Mouse (Mus musculus): ENCODE data around the gene Sult1a1. TPM values are rescaled to one million over a fixed set of nuclear protein-coding genes. Genes with fewer than 3 reads are reported as not detected.
A peak's percentile ranks its signal among the peaks of the same experiment; 100 is the strongest.

Sult1a1 gene
- total RNA-seq (2017): 8.2 and 17.1 TPM in 2 replicates

- peak; percentile 31 to 32; a peak in 2 of 4 replicates for ATAC-seq (replicated peaks in 1 of 2; ENCODE audit: insufficient read depth in 1 of 2, low FRiP score in 2 of 2, low TSS enrichment in 1 of 2, low read depth in 1 of 2, poor library complexity in 2 of 2, severe bottlenecking in 2 of 2)
Observed at GRCm38 (mm10) chr7:126676207-126676606, at the start of gene Sult1a1. Gene Sult1a1 (minus strand): TSS chr7:126676432.

GRCm38 (mm10) chr7:126725667-126726066 is 49.4 kb upstream of the Sult1a1 start:
- no peak; a peak in 1 of 4 replicates for ATAC-seq (replicated peaks in 1 of 2; ENCODE audit: insufficient read depth in 1 of 2, low FRiP score in 2 of 2, low TSS enrichment in 1 of 2, low read depth in 1 of 2, poor library complexity in 2 of 2, severe bottlenecking in 2 of 2)

- ATAC-seq (replicated peaks in 1 of 2; ENCODE audit: insufficient read depth in 1 of 2, low FRiP score in 2 of 2, low TSS enrichment in 1 of 2, low read depth in 1 of 2, poor library complexity in 2 of 2, severe bottlenecking in 2 of 2): peak; percentile 22 to 42; a peak in 2 of 4 replicates
Observed at GRCm38 (mm10) chr7:126725077-126725476, 48.8 kb upstream of the Sult1a1 start.

- ATAC-seq (replicated peaks in 1 of 2; ENCODE audit: insufficient read depth in 1 of 2, low FRiP score in 2 of 2, low TSS enrichment in 1 of 2, low read depth in 1 of 2, poor library complexity in 2 of 2, severe bottlenecking in 2 of 2): peak; percentile 37 to 60; a peak in 1 of 4 replicates
Observed at GRCm38 (mm10) chr7:126721635-126722034, 45.4 kb upstream of the Sult1a1 start.

- ATAC-seq (replicated peaks in 1 of 2; ENCODE audit: insufficient read depth in 1 of 2, low FRiP score in 2 of 2, low TSS enrichment in 1 of 2, low read depth in 1 of 2, poor library complexity in 2 of 2, severe bottlenecking in 2 of 2): no peak
Observed at GRCm38 (mm10) chr7:126718787-126719337, 42.6 kb upstream of the Sult1a1 start.

GRCm38 (mm10) chr7:126717566-126717965 is 41.3 kb upstream of the Sult1a1 start:
- ATAC-seq (replicated peaks in 1 of 2; ENCODE audit: insufficient read depth in 1 of 2, low FRiP score in 2 of 2, low TSS enrichment in 1 of 2, low read depth in 1 of 2, poor library complexity in 2 of 2, severe bottlenecking in 2 of 2): no peak

GRCm38 (mm10) chr7:126715679-126716078 is 39.4 kb upstream of the Sult1a1 start:
- ATAC-seq (replicated peaks in 1 of 2; ENCODE audit: insufficient read depth in 1 of 2, low FRiP score in 2 of 2, low TSS enrichment in 1 of 2, low read depth in 1 of 2, poor library complexity in 2 of 2, severe bottlenecking in 2 of 2): no peak

- no peak for ATAC-seq (replicated peaks in 1 of 2; ENCODE audit: insufficient read depth in 1 of 2, low FRiP score in 2 of 2, low TSS enrichment in 1 of 2, low read depth in 1 of 2, poor library complexity in 2 of 2, severe bottlenecking in 2 of 2)
Observed at GRCm38 (mm10) chr7:126711910-126712309, 35.7 kb upstream of the Sult1a1 start.

GRCm38 (mm10) chr7:126710266-126710665 is 34.0 kb upstream of the Sult1a1 start:
- ATAC-seq (replicated peaks in 1 of 2; ENCODE audit: insufficient read depth in 1 of 2, low FRiP score in 2 of 2, low TSS enrichment in 1 of 2, low read depth in 1 of 2, poor library complexity in 2 of 2, severe bottlenecking in 2 of 2): no peak

- ATAC-seq (replicated peaks in 1 of 2; ENCODE audit: insufficient read depth in 1 of 2, low FRiP score in 2 of 2, low TSS enrichment in 1 of 2, low read depth in 1 of 2, poor library complexity in 2 of 2, severe bottlenecking in 2 of 2): no peak
Observed at GRCm38 (mm10) chr7:126708175-126708952, 32.1 kb upstream of the Sult1a1 start.

GRCm38 (mm10) chr7:126707442-126708174 is 31.4 kb upstream of the Sult1a1 start, which contains the start of gene Coro1a:
Gene Coro1a (minus strand): TSS chr7:126707787.
- no peak for ATAC-seq (replicated peaks in 1 of 2; ENCODE audit: insufficient read depth in 1 of 2, low FRiP score in 2 of 2, low TSS enrichment in 1 of 2, low read depth in 1 of 2, poor library complexity in 2 of 2, severe bottlenecking in 2 of 2)

GRCm38 (mm10) chr7:126704121-126704980 is 28.1 kb upstream of the Sult1a1 start:
- ATAC-seq (replicated peaks in 1 of 2; ENCODE audit: insufficient read depth in 1 of 2, low FRiP score in 2 of 2, low TSS enrichment in 1 of 2, low read depth in 1 of 2, poor library complexity in 2 of 2, severe bottlenecking in 2 of 2): peak; percentile 58 to 70

- peak; percentile 6 to 11; a peak in 1 of 4 replicates for ATAC-seq (replicated peaks in 1 of 2; ENCODE audit: insufficient read depth in 1 of 2, low FRiP score in 2 of 2, low TSS enrichment in 1 of 2, low read depth in 1 of 2, poor library complexity in 2 of 2, severe bottlenecking in 2 of 2)
Observed at GRCm38 (mm10) chr7:126703757-126704077, 27.5 kb upstream of the Sult1a1 start.

- ATAC-seq (replicated peaks in 1 of 2; ENCODE audit: insufficient read depth in 1 of 2, low FRiP score in 2 of 2, low TSS enrichment in 1 of 2, low read depth in 1 of 2, poor library complexity in 2 of 2, severe bottlenecking in 2 of 2): no peak
Observed at GRCm38 (mm10) chr7:126702861-126703756, 26.9 kb upstream of the Sult1a1 start.

GRCm38 (mm10) chr7:126702358-126702757 is 26.1 kb upstream of the Sult1a1 start:
- peak; percentile 47 to 57 for ATAC-seq (replicated peaks in 1 of 2; ENCODE audit: insufficient read depth in 1 of 2, low FRiP score in 2 of 2, low TSS enrichment in 1 of 2, low read depth in 1 of 2, poor library complexity in 2 of 2, severe bottlenecking in 2 of 2)

- ATAC-seq (replicated peaks in 1 of 2; ENCODE audit: insufficient read depth in 1 of 2, low FRiP score in 2 of 2, low TSS enrichment in 1 of 2, low read depth in 1 of 2, poor library complexity in 2 of 2, severe bottlenecking in 2 of 2): no peak
Observed at GRCm38 (mm10) chr7:126701559-126702357, 25.5 kb upstream of the Sult1a1 start.

Measured in hematopoietic stem cell, adult 5-6 weeks (primary cell).